Mouse (Mus musculus): ENCODE measurements around the gene Chadl.

The Chadl gene

DNA sequence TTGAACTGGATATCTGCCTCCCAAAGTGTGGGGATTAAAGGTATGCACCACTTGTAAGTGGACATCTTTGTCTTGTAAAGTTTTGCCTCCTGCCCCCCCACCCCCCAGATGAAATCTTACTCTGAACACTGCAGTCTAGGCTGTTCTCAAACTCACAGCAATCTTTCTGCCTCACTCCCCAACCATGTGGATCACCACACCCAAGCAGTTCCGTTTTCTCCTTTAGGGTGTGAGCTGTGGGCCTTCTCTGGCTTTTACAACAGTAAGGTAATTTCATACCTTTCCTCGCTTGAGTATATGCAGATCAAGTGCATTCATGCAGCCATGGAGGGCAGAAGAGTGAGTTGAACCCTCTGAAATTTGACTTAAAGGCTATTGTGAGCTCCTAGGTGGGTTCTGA is 3.1 kb upstream of the Chadl start:
- no peak for DNase-seq

DNA sequence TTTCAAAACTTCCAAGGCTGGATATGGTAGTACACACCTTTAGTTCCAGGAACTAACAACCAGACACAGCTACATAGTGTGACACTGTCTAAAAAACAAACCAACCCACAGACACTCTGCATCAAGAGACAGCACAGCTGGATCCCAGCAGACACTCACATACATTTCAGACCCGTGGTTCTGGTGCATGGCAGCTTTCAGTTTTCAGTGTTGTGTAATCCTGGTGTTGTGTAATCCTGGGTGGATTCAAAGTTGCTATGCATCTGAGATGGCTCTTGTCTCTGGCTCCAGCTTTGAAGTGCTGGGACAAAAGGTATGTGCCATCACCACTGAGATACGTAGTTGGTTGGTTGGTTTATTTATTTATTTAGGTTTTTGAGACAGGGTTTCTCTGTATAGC is 1.4 kb upstream of the Chadl start:
- no peak for DNase-seq

DNA sequence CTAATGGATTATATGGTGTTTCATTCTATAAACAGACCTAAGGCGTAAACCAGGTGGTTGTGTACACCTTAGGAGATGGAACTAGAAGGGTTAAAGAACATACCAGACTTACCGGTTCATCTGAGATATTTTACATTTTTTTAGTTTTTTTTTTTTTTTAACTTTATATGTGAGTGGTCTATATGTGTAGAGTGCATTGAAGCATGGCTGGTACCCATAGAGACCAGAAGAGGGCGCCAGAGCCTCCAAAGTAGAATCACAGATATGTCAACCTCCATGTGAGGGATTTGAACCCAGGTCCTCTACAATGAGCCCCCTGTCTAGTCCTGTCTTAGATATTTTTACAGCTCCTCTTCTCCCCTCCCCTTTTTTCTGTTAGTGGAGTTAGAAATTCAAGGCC is 760 bp upstream of the Chadl start:
- peak in 1 of 2 experiments; percentile 19 for DNase-seq

DNA sequence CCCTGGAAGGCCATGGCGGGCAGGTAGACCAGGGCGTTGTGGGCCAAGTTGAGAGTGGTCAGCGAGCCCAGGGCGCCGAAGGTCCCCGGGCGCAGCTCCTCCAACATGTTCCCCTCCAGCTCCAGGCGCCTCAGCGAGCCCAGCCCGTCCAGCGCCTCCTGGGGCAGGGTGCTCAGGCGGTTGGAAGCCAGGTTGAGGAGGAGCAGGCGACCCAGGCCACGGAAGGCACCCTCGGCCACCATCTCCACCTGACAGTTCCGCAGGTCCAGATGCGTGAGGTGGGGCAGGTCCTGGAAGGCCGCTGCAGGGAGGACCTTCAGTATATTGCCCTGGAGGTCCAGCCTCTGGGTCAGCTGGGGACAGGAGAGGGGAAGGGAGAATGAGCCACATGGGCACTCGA is 2.2 kb downstream of the Chadl start:
- DNase-seq, result no peak

DNA sequence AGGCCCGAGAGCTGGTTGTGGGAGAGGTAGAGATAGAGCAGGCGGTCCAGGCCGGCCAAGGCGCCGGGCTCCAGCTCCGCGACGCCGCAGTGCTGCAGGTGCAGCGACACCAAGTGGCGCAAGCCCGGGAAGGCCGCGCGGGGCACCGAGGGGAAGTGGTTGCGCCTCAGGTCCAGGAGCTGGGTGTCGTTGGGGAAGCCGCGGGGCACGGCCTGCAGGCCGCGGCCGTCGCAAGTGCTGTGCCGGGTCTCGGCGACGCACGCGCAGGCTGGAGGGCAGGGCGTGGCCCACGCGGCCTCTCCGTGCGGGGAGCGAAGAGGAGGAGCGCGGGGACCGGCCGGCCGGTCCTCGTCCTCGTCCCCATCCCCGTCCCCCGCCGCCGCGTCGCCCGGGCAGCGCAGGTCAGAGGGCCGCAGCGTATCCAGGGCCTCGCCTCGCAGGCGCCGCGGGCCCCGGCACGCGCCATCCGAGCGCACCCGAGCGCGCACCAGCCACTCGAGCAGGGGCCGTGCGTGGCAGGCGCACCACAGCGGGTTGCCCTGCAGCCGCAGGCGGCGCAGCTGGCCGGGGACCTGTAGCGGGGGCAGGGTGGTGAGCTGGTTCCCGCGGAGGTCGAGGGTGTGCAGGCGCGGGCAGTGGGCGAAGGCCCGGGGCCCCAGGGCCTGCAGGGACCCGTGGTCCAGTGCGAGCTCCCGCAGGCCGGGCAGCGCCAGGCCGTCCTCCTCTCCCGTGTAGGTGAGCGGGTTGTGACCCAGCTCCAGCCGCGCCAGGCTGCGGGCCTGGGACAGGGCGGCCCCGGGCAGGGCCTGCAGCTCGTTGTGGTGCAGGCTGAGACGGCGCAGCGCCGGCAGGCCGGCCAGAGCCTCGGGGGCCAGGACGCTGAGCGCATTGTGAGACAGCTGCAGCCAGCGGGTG is 2.9 kb downstream of the Chadl start:
- DNase-seq, result peak; percentile 77 to 89

DNA sequence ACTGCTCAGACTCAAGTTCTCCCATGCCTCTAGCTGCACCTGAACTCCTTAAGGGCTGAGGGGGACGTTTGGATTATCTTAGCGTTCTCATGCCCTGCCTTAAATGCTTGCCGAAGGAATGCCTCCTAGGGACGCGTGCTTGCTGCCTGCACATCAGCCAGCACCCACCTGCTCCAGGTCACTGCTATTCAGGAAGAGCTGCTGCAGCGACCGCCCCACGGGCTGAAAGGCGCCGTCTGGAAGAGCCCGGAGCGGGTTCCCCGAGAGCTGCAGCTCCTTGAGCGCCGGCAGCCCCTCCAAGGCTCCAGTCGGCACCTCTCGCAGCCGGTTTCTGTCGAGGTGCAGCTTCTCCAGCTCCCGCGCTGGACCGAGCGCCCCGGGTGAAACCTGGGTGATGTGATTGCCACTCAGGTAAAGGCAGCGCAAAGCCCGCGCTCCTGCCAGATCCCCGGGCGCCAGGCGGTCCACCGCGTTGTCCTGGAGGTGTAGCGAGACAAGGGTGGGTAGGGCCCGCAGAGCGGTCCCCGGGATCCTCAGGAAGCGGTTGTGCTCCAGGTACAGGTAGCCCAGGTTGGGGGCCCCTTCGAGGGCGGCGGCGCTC is 3.6 kb downstream of the Chadl start:
- DNase-seq, result no peak

DNA sequence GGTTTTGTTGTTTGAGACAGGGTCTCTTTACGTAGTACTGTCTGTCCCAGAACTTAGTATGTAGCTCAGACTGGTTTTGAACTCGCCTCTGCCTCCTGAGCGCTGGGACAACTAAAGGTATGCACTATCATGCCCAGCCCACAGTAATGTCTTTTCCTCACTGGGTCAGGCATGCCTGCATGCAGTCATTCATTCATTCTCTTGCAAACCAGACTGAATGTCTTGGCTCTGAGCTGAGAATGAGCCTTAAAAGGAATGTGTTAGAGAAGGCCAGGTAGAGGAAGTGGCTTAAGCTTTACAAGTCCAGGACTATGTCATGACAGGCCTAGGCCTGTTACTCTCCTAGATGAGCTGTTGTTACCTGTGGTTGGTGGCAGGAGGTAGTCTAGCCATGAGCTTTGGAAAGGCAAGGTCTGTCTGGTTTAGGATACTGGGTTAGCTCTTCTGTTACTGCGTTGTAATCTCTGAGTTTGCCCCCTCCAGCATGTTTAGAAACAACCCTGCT is 16.7 kb downstream of the Chadl start:
- DNase-seq, result no peak

DNA sequence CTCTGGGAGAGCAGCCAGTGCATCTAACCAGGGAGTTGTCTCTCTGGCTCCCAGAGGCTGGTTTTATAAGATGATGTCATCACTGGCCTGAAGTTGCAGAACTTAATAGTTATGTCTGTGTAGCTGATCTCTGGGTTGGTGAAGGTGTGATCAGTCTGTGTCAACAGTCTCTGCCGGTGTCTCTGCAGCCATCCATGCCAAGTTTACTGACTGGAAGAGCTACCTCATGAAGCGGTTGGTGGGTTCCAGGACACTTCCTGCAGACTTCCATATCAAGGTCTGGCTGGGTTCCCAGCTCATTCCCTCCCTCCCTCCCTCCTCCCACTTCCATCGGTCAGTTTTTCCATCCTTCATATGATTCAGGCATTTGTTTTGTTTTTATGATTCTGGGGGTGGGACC is 20.4 kb downstream of the Chadl start:
- no peak for DNase-seq

DNA sequence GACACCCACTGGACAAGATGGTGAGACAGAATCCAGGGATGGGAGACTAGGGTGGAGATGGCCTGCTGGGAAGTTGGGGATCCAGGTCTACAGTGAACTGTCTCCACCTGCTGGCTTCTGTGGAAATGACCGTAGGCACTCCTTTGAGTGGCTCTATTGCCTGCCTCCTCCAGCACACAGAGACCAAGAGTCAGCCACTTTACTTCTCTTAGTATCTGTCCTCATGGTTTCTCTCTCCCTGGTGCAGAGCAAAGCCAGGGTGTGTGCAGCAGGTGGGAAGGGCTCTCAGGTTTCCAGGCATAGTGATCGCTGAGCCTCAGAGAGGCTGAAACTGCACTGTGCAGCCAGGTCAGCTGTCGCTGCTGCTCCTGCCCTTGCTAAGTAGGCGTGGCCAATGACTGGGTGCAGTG is 26.9 kb downstream of the Chadl start:
- peak in 1 of 2 experiments; percentile 28 for DNase-seq

DNA sequence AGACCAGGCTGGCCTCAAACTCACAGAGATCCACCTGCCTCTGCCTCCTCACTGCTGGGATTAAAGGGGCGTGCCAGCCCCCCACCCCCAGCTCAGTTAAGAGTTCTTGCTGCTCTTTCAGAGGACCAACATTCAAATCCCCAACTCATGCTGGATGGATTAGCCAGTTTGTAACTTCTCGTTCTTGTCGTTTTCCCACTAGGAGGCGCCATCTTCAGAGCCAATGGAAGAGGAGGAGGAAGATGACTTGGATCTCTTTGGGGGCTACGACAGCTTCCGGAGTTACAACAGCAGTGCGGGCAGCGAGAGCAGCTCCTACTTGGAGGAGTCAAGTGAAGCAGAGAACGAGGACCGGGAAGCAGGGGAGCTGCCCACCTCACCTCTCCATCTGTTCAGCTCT is 30.1 kb downstream of the Chadl start:
- DNase-seq, result no peak

DNA sequence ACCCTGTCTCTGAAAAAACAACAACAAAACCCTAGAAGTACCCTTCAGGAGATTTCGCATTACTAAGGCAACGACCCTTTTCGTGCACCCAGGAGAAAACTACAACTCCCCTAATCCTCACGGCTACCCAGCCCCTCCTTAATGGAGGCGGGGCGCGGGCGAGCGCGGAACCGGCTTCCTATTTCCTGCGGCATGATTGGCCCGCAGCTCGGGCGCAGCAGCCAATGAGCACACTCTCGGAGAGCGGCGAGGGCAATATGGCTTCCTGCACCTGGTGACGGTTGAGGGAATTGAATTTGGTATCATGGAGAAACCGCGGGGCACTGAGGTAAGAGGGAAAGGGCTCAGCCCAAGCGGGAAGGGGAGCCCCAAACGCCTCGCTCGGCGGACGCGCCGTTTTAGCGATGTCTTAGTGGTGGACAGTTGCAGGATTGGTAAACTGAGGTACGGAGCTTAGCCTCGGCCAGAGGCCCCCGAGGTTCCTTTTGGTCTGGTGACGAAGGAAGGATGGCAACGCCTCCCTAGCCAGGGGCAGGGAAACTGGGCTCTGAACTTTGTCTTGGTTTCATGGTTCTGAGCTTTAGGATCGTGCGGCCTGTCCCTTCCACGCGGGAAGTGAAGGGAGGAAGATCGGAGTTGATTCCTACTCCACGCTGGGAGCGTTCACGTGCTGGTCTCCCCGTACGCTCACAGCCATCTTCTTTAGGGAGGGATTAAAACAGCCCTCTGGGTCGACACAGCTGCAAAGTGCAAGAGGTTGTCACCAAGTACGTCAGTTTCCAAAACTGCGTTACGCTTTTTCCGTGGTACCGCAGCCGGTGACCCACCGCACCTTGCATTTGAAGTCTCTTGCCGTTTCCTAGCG is 33.2 kb downstream of the Chadl start, which contains the start of gene L3mbtl2:
L3mbtl2 (plus strand) TSS at position 193 of the 865 bp plus-strand sequence.
- peak; percentile 79 to 87 for DNase-seq

DNA sequence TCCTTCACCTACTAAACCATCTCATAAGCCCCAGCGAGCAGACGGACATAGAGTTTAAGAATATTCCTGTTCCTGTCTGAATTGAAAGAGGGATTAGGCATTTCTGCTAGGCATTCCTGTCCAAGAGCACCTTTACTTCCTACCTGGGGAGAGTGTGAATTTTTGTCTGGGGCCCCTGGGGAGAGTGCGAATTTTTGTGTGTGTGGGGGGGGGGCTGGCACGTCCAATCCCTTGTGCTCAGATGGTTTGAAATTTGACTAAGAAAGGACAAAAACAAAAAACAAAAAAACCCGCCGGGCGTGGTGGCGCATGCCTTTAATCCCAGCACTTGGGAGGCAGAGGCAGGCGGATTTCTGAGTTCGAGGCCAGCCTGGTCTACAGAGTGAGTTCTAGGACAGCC is 33.8 kb downstream of the Chadl start:
- DNase-seq, result no peak

DNA sequence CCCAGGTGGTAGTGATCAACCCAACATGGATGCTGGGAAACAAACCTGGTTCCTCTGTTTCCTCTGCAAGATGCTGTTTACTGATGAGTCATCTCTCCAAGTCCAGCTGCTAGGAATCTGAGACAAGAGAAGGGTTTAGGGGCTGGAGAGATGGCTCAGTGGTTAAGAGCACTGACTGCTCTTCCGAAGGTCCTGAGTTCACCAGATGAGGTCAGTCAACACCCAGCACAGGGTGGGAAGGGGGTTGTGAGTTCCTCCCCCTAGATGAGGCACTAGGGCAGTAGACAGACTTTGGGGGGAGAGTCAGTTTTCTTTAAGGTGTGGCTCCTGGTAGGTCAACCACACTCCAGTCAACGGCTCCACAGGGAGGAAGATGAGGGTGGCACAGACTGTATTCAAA is 35.4 kb downstream of the Chadl start:
- no peak for DNase-seq

DNA sequence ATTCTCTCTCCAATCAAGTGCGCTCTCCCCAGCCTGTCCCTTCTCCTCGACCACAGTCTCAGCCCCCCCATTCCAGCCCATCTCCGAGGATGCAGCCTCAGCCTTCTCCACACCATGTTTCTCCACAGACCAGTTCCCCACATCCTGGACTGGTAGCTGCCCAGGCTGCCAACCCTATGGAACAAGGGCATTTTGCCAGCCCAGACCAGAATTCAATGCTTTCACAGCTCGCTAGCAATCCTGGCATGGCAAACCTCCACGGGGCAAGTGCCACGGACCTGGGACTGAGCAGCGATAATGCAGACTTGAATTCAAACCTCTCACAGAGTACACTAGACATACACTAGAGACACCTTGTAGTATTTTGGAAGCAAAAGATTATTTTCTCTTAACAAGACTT is 46.5 kb downstream of the Chadl start:
- DNase-seq, result no peak

DNA sequence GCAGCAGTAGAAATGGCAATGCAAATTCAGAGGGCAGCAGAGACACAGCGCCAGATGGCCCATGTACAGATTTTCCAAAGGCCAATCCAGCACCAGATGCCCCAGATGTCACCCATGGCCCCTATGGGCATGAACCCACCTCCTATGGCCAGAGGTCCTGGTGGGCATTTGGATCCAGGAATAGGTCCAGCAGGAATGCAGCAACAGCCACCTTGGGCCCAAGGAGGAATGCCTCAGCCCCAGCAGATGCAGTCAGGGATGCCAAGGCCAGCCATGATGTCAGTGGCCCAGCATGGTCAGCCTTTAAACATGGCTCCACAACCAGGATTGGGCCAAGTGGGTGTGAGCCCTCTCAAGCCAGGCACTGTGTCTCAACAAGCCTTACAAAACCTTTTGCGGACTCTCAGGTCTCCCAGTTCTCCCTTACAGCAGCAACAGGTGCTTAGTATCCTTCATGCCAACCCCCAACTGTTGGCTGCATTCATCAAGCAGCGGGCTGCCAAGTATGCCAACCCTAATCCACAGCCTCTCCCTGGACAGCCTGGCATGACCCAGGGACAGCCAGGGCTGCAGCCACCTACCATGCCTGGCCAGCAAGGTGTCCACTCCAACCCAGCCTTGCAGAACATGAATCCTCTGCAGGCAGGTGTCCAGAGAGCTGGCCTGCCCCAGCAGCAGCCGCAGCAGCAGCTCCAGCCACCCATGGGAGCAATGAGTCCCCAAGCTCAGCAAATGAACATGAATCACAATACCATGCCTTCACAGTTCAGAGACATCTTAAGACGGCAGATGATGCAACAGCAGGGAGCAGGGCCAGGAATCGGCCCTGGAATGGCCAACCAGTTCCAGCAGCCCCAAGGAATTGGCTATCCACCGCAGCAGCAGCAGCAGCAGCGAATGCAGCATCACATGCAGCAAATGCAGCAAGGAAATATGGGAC is 47.3 kb downstream of the Chadl start:
- no peak for DNase-seq
